Mouse (Mus musculus): ENCODE results near the gene Ntm. TPM values are rescaled to one million over a fixed set of nuclear protein-coding genes. Genes with fewer than 3 reads are reported as not detected.

Ntm gene
- total RNA-seq, 2 experiments from 2014 or later = 0.33 to 0.95 TPM

GRCm38 (mm10) chr9:29400151-29400550 lies 562.8 kb downstream of the Ntm start:
- intact Hi-C loops (cut with DNase I) = no loop called here

DNA sequence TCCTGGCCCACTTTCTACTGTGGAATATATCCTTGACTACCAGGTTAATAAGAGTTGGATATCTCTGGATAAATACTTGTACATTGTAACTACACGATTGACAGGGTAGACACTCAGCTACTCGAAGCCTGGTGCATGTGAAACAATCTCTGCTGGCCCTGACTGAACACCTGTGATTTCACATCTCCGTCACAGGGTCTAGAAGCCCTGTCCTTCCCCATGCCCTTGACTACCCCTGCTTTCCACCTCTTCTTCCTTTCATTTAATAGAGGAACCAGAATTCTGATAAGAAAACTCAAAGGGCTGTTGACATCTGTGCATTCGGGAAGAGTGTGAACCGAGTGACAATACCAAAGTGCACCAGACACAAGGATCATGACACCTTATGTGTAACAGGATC lies 566.8 kb downstream of the Ntm start:
- H3K27ac ChIP-seq = no peak overlapping the region
- H3K4me3 ChIP-seq = no peak overlapping the region
- no peak for TF ChIP-seq CTCF (IDR thresholded peaks at IDR 0.05)
- no peak for DNase-seq
- intact Hi-C loops (cut with DNase I) = no loop called here

More at GRCm38 (mm10) chr9:29400151-29400550, 562.8 kb downstream of the Ntm start:
- no peak overlapping the region for H3K4me3 ChIP-seq
- no peak for DNase-seq
- H3K27ac ChIP-seq = no peak overlapping the region
- TF ChIP-seq CTCF (IDR thresholded peaks at IDR 0.05) = no peak

DNA sequence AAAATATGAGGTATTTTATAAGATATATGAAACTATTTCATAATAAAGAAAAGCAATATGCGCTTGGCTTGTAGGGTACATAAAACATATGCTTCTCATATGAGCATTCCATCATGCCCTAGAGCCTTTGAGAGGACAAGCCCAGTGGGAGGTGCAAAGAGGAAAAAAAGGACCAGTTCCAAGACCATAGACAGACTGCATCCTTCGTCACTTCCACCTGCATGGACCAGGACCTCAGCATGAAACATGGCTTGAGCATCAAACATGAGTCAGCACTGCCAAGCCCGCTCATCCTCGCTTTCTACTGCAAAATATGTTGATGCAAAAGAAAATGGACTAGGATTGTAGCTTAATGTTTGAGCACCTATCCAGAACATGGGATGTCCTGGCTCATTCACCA lies 569.8 kb downstream of the Ntm start:
- H3K4me3 ChIP-seq = no peak overlapping the region
- H3K27ac ChIP-seq = no peak overlapping the region
- intact Hi-C loops (cut with DNase I) = no loop called here
- no peak for TF ChIP-seq CTCF (IDR thresholded peaks at IDR 0.05)
- DNase-seq = no peak

GRCm38 (mm10) chr9:29390796-29391517 lies 572.0 kb downstream of the Ntm start:
- no peak for DNase-seq
- intact Hi-C loops (cut with DNase I) = no loop called here
- no peak for TF ChIP-seq CTCF (IDR thresholded peaks at IDR 0.05)
- no peak overlapping the region for H3K4me3 ChIP-seq
- no peak overlapping the region for H3K27ac ChIP-seq

DNA sequence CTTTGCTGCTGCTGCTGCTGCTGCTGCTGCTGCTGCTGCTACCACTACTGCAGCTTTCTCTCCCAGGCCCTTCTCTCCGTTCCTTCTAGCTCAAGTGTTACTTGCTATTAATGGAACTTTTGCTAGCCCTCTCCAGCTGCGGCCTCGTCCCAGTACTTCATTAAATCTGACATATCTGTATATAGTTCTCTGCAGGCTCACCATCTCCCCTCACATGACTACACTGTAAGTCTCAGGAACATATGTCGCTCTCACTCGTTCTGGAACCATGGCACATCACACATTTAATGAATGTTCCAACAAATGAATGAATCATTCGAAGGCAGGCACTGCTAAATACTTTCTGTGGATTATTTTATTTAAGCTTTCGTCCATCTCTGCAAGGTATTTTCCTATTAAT lies 573.7 kb downstream of the Ntm start:
- TF ChIP-seq CTCF (IDR thresholded peaks at IDR 0.05) = no peak
- DNase-seq = no peak
- intact Hi-C loops (cut with DNase I) = no loop called here
- no peak overlapping the region for H3K27ac ChIP-seq
- no peak overlapping the region for H3K4me3 ChIP-seq

GRCm38 (mm10) chr9:29387136-29387535 lies 575.8 kb downstream of the Ntm start:
- DNase-seq = no peak
- Histone ChIP-seq H3K27ac (no peak overlapping the region), H3K4me3 (no peak overlapping the region)
- TF ChIP-seq CTCF (IDR thresholded peaks at IDR 0.05) = no peak
- intact Hi-C loops (cut with DNase I) = no loop called here

DNA sequence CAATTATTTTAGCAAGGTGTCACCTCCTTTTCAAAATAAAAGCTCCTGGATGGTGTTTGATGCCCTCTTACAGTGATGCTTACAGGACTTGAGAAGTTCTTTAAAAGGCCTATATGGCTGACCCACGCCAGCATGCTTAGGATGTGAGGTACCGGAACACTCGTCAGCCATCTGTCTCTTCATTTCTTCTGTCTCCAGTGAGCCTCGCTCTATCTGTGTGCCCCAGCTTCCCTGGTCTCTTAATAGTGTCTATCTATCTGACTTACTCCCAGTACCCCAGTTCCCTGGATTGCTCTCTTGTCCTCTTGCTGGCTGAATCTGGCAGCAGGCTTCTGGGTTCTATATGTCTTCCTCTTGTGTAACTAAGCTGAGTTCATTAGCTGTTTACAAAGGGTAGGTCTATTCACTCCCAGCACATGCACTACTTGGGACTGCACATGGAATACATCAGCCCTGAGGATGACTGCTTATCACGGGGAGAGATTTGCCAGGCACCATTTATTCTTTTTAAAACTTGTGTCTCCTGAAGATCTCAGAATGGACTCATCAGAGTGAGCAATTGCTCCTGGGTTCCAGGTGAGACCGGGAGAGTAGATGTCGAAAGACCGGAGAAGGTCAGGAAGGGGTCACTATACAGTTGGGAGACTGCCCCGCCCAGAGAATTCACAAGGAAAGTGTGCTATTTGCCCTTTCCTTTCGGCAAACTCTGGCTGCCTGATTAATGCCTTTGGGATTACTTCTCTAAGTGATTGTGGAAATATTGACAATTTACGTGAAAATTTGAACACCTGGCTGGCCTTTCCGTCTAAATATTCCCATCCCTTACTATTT lies 585.6 kb downstream of the Ntm start:
- Histone ChIP-seq H3K4me3 (no peak overlapping the region), H3K27ac (no peak overlapping the region)
- DNase-seq = no peak
- TF ChIP-seq CTCF (IDR thresholded peaks at IDR 0.05) = no peak
- intact Hi-C loops (cut with DNase I) = no loop called here

DNA sequence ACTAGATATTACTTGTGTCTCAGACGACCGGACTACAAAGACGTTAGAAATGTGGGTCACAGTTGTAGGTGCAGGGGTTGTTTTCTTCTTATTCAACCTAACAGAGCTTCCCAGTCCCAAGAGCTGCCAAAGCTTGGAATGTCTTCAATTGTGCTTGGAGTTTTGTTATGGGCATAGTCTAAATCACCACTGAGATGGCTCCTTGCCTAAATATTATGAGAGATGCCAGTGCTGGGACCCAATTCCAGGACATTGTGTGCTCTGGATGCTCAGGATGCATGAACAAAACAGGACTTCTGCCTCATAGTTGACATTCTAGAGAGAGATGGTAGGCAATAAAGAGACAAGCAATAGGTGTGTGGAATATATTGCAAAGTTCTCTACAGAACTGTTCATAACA lies 591.6 kb downstream of the Ntm start:
- Histone ChIP-seq H3K4me3 (no peak overlapping the region), H3K27ac (no peak overlapping the region)
- DNase-seq = no peak
- intact Hi-C loops (cut with DNase I) = no loop called here
- no peak for TF ChIP-seq CTCF (IDR thresholded peaks at IDR 0.05)

DNA sequence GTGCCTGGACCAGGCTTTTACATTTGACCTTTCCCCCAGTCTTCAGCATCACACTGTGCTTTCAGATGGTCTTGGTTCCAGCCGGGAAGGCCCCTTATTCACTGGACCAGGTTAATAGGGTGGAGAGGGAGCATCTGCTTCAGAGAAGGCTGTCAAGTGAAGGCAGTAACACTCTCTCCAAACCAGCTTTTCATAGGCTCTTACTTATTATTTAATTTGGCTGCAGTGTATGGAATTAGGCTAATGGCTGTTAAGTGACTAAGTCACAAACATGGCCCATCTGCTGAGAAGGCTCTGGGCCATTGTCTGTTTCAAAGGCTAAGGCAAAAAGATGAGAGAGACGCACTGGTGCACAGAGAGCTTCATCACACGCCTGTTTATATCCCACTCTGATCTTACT lies 593.3 kb downstream of the Ntm start:
- intact Hi-C loops (cut with DNase I) = no loop called here
- Histone ChIP-seq H3K4me3 (no peak overlapping the region), H3K27ac (no peak overlapping the region)
- no peak for TF ChIP-seq CTCF (IDR thresholded peaks at IDR 0.05)
- DNase-seq = no peak

GRCm38 (mm10) chr9:29368291-29368690 lies 594.6 kb downstream of the Ntm start:
- Histone ChIP-seq H3K27ac (no peak overlapping the region), H3K4me3 (no peak overlapping the region)
- no peak for DNase-seq
- TF ChIP-seq CTCF (IDR thresholded peaks at IDR 0.05) = no peak
- intact Hi-C loops (cut with DNase I) = no loop called here

- Histone ChIP-seq H3K27ac (no peak overlapping the region), H3K4me3 (no peak overlapping the region)
- no peak for DNase-seq
- intact Hi-C loops (cut with DNase I) = no loop called here
- TF ChIP-seq CTCF (IDR thresholded peaks at IDR 0.05) = no peak
Observed at GRCm38 (mm10) chr9:29357796-29358195, 605.1 kb downstream of the Ntm start.

DNA sequence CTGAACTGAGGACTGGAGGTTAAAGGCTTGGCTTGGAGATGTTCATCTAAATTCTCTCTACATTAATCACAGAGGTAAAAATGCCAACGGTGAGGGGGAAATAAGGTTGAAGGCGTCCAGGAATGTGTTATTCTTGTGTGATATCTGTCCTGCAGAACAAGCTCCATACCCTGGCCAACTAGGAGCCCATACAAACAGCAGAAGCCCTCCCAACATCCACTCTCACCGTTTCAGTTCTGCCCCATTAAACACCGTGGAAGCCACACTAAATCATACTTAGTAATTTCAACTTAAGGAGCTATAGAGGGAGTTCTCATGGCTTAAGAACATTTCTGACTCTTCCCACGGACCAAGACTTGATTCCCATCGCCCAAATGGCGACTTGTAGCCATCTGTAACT lies 620.6 kb downstream of the Ntm start:
- no peak for DNase-seq
- intact Hi-C loops (cut with DNase I) = no loop called here
- no peak for TF ChIP-seq CTCF (IDR thresholded peaks at IDR 0.05)
- no peak overlapping the region for H3K4me3 ChIP-seq
- H3K27ac ChIP-seq = no peak overlapping the region

GRCm38 (mm10) chr9:29341292-29341691 lies 621.6 kb downstream of the Ntm start:
- intact Hi-C loops (cut with DNase I) = no loop called here
- no peak for TF ChIP-seq CTCF (IDR thresholded peaks at IDR 0.05)
- Histone ChIP-seq H3K27ac (no peak overlapping the region), H3K4me3 (no peak overlapping the region)
- no peak for DNase-seq
